Mouse (Mus musculus) testis, postnatal 14 days (tissue): ENCODE data around the gene Sntb2.
"Not testable (repeated sequence)": the region's sequence is repeated elsewhere in the genome, so short reads cannot be mapped to it uniquely, and the experiment has no call there.

Experiments used
- DNase-seq: peaks from one replicate; pipeline ENCODE4 v3.0.0; 2021; ENCODE audit warnings: low spot score

Gene Sntb2

DNA sequence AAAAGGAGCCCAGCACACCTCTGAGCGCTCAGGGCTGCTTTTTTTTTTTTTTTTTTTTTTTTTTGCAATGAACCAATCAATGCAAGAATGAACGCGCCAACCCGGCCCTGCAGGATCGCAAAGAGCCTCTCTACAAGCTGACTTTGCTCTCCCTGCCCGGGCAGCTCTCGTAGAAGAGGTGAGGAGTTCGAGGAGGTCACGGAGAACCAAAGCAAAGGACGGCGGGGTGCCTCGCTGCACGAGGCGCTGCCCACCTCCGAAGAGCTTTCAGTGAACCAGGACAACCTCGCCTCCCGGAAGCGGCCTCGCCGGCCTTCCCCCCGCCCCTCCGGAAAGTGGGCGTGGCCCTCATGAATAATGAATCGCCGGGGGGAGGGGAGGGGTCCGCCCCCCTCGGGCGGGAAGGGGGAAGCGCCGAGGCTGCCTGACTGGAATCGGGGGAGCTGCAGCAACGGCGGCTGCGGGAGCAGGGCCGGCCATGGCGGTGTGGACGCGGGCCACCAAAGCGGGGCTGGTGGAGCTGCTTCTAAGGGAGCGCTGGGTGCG lies at the start of gene Sntb2:
Sntb2 (plus strand) TSS at position 427 of the 546 bp plus-strand sequence.
- peak; percentile 93 for DNase-seq

DNA sequence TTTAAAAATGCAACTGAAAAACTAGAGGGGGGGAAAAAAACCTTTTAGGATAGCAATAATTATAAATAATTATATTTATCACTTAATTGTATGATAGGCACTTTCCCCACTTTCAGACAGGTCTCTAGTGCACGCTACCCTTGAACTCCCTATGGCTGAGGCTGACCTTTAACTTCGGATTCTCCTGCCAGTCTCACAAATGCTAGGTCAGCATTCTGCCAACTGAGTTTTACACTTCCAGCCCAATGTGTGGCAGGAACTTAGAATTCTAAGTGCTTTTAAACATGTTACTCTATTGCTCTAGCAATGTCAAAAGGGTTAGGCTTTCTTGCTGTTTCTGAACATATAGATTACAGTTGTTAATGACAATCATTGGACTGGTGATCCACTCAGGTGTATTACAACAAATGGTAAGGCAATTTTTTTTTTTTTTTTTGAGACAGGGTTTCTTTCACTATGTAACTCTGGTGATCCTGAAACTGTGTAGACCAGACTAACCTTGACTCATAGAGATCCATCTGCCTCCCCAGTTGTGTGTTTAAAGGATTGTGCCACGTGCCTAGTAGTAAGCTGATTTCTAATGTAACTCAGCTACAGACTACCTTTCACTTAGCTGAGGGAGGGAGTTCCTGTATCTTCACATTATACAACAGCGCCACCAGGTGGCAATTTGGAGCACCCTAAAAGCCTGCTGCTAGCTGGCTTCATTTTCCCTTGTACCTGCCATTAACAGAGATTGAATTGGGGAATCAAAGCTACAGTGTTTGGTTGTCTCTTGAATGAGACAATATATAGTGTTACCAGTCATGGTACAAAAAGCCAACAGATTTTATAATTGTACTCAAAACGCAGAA lies 48.0 kb upstream of the Sntb2 start:
- no peak for DNase-seq

DNA sequence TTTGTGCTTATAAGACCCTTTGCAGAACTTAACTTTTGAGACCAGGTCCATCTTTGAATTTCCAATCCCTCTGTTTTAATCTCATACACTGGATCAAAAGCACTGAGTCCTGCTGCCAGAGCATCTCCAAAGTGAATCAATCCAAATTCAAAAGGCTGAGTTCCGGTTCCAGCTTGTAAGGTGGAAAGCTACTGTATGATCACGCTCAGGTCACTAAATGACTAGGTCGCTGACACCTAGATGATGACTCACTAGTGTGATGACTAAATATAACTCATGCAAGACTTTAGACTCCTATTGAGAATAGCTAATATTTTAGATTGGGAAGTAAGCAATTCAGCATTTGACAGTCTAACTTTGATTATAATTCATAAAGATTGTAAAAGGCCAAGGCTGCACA lies 46.7 kb upstream of the Sntb2 start:
- DNase-seq, result no peak

DNA sequence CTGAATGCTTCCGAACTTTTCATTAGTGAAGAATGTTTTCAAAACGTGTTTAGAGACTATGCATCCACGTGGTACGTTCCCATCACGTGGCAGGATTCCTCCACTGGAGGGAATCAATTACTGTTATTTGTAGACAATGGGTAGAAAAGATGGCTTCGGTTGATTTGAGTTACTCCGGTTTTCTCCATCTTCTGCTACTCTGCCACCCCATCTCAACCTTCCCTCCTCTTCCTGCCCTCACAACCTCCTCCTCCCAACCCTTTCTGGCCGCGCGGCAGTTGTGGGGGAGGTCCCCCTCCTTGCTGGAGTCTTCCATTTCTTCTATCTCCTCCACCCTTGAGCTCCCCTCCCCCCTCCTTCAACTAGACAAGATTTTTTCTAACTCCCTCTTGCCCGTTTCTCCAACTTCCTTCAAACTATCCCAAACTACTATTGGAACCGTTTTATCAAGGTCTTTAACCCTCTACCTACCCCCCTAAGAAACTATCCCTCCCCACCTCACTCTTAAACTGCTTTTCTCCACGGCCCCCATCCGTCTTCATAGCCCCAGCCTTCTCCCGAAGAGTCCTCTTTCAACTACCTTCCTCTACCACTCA lies 43.2 kb upstream of the Sntb2 start:
- DNase-seq, result peak; percentile 73

DNA sequence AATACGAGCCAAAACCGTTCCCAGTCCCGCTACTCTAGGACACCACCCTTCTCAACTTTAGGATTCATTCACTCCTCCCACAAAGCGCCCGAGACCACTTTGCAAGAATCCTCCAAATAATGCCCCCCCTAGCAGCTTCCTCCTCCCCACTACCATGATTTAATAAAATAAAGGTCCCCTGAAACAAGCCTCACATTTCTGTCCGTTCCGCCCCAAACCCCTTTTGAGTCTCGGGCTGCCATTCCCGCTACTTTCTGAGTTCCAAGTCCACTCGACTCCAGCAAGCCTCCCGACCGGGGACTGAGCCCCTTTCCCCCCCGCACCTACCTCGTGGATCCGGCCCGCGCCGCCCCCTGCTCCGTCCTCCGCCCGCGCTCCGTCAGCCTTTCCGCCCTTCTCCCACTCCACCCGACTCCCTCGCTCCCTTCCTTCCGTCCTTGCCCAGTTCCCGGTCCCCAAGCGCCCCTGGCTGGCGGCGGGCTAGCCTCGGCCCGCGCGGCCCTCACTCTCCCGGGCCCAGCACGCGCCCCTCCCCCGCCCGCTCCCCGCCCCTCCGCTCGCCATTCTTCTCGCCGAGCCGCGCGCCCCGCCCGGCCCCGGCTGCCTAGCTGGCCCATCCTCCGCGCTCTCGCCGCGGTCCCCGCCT lies 42.6 kb upstream of the Sntb2 start:
- peak; percentile 65 for DNase-seq

DNA sequence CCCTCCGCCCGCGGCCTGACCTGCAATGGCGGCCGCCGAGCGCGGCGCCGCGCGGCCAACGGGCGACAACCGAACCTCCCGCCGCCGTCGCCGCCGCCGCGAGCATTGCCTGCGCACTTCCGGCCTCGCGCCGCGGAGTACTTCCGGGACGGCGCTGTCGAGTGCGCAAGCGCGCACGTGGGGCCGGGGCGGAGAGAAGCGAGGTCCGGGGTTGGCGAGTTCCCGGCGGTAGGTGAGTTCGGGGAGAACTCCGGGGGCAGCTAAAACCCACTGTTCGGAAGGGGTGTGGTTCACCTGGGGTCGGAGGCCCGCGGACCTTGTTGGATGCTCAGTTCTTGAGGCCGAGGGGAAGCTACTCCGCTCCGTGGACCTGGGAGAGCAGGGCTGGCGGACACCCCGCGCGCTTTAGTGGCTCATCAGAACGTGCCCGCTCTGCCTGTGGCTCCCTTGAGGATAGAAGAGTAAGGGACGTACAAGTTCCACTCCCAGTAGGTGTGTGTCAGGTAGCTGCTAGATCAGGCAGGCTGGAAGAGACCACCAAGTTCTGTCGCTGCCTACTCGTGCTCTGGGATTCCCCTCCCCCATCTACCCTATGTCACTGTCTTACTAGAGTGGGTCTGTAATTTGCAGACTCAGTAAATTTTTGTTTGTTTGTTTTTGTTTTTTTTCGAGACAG lies 41.9 kb upstream of the Sntb2 start, which contains the start of gene Utp4:
Utp4 (plus strand) TSS at position 156 of the 676 bp plus-strand sequence.
- peak; percentile 89 for DNase-seq

DNA sequence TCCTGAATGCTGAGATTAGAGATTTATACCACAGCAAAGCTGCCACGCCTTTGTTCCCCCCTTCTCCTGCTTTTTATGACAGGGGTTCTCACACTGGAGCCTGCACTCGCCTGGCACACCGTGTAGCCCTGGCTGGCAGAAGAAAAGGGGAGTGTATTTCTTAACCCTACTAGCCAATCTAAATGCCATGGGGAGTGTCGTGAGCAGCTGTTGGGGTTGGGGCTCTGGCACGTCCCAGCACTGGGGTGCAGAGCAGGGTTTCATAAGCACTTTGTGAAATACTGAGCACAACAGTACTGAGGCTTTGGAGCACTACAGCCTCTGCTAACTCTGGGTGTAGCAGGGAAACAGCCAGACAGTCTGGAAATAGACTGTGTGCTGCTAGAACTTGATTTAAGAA lies 36.1 kb upstream of the Sntb2 start:
- no peak for DNase-seq

DNA sequence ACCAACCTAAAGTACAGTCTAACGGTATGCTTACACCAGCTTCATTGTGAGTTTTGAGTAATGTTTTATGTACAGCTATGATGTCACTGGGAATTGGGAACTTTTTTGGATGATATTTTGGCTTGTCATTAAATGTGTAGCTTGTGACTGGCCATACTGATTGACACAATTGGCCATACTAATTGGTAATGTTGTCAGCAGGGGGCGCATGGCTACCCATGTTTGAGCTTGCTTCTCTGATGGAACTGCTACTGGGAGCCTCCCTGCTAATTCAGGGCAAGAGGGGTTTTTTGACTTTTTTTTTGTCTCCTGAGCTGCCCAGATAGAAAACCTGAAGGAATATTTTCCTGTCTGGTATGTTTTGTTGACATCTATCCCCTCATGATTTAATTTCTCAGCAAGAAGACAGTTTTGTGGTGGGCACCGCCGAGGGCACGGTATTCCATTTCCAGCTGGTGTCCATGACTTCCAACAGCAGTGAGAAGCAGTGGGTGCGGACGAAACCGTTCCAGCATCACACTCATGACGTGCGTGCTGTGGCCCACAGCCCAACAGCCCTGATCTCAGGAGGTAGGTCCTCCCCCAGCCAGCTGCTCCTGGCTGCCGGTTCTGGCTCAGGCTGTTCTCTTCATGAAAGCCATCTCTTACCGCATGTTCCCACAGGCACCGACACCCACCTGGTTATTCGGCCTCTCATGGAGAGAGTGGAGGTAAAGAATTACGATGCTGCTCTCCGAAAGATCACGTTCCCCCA lies 29.6 kb upstream of the Sntb2 start:
- DNase-seq, result no peak

DNA sequence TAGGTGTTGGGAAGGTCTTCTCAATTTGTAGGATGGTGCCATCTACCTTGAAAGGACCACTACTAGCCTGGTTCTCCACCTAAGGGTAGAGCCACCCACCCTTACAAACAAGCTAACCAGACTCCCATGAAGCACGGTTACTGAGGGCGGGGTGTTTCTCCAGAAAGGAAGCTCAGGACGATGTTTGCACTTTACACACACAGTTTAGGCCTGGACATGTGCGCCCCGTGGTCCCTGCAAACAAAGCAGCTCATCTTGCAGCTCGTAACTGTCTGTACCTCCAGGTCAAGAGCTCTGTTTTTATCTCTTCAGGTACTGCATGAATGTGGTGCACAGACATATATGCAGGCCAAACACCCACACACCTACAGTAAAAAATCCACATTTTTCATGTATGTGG lies 28.9 kb upstream of the Sntb2 start:
- DNase-seq, result no peak

DNA sequence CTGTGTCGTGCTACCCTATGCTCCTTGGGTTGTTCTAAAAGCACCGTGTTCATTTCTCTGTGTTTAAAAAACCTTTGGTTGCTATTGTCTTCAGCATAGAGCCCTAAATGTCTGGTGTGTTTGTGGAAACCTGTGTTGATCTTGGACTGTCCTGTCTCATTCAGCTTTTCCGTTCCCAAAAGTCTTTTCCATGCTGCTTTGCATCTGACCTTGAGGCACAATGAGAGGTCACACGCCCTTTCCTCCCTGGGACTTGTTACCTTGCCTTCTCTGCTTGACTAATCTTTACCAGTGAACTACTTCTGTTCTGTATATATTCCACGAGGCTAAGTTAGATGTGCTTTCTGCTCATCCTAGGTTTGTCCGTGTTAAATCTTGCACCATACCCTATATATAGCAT lies 28.1 kb upstream of the Sntb2 start:
- DNase-seq, result no peak

DNA sequence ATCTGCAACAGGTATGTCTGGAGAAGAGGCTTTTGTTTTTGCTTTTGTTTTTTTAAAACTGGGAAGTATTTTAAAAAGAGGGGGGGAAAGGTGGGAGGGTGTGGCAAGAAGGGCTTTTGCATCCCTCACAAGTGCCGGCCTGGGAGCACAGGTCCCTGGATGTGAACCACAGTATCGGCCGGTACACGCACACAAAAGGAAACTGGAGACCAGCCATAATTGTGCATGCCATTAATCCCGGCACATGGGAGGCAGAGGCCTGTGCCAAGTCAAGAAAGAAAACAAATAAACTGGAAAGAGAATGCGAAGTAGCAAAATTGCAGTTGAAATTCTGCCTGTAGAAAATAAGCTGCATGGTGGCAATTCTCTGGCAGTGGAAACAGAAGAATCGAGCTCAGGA lies 27.3 kb upstream of the Sntb2 start:
- no peak for DNase-seq

DNA sequence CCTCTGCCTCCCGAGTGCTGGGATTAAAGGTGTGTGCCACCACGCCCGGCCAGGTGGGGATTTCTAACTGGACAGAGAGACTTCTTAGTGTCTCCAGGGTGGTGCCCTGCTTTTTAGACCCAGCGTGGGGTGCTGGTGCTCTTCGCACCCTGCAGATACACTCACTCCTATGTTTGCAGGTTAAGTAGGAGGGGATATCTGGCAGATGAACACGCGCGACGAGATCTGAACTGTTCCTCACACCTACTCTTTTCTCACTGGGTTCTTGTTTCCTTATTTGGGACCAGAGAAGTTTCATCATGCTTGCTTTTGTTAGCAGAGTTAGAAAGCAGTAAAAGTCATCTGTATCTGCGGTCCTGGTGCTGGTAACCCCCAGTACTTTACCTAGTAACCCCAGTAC lies 21.9 kb upstream of the Sntb2 start:
- no peak for DNase-seq

DNA sequence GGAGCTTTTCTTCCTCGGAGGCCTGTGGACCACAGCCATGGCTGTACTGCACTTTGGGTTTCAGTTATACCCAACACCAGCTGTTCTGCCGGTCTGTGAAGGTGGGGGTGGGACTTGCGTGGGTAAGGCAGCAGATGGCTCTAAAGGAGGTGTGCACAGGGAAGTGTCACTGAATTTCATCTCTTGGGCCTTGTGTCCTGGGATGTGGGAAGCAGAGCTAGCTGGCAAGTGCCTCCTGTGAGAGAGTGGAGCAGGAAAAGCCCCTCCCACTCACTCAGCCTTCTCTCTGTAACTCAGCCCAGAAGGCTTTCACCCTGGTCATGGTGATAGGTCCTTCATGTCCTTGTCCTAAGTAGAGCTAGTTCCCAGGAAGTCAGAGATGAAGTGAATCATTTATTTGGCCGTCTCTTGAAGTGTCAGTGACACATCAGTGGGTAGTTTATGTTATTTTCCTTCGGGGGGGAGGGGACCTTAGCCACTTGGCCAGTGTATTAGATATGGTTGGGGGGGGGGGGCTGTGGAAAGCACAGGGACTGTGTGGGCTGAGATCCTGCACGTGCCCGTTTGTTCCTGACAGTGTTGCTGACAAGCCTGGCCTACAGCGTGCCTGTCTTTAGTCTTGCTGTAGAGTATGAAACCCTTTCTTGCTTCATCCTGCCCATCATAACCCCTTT lies 15.7 kb upstream of the Sntb2 start:
- DNase-seq, result no peak

DNA sequence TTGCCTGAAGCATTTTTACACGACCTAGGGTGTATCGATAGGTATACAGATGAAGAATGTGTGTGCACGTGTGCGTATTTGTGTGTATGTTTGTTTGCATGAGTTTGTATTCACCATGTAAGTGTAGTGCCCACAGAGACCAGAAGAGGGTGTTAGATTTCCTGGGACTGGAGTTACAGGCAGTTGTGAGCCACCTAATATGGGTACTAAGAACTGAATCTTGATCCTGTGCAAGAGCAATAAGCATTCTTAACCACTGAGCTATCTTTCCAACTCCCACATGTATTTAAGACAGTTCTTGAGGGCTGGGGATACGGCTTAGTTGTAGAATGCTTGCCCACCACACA lies 15.2 kb upstream of the Sntb2 start:
- no peak for DNase-seq

DNA sequence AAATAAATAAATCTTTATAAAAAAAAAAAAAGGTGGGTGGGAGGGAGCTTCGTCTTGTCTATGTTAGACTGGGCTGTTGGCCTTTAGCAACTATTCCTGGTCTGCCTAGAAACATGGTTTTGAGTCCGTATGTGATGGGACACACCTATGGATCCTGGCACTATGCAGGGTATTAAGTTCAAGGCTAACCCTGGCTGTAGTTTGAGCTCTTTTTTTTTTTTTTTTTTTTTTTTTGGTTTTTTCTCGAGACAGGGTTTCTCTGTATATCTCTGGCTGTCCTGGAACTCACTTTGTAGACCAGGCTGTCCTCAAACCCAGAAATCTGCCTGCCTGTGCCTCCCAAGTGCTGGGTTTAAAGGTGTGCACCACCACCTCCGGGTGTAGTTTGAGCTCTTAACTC lies 11.5 kb upstream of the Sntb2 start:
- no peak for DNase-seq

DNA sequence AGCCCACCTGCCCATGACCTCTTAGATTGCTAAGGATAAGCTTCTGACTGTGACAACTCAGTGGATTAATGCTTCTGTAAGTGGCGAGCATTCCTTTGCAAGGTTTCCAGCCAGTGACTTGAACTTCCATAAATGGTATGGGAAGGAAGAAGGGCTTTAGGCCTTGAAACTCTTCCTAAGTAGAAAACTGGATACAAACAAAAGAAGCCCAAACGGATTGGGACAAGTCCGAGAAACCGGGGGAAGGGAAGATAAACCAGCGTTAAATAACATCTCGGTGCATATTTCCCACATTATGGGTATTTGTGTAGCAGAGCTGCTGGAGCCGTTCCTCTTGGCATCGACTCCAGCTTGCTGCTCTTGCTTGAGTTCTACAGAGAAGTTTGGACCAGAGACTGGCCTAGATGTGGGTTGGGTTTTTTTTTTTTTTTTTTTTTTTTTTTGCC lies 10.6 kb upstream of the Sntb2 start:
- no peak for DNase-seq

DNA sequence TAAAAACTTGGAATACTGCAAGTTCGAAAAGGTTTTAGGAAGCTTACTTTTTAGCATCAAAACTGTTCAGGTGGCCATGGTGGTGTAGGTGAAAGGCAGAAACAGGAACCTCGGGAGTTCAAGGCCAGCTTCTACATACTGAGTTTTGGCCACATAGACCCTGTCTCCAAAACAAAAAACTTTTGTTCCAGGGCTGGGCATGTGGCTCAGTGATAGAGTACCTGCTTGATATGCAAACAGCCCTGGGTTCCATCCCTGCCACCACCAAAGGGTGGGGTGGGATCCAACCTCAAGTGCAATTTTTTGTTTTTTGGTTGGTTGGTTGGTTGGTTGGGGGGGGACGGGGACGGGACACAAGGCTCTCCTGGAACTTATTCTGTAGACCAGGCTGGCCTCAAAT lies 10.1 kb upstream of the Sntb2 start:
- no peak for DNase-seq

DNA sequence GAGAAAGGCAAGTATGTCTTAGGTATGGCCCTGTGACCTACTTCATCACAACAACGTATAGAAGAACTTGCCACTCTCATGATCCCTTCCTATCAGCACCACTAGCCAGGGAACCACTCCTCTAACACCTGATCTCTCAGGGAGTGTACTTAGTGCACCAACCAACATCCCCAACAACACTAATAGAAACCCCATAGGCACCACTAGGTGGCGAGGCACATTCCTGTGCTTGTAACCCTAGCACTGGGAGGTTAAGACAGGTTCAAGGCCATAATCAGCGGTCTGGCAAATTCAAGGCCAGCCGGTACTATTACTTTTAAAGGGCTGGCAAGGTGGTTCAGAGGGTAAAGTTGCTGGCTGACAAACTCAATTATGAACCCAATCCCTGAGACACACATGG lies 8.3 kb upstream of the Sntb2 start:
- DNase-seq, result no peak

DNA sequence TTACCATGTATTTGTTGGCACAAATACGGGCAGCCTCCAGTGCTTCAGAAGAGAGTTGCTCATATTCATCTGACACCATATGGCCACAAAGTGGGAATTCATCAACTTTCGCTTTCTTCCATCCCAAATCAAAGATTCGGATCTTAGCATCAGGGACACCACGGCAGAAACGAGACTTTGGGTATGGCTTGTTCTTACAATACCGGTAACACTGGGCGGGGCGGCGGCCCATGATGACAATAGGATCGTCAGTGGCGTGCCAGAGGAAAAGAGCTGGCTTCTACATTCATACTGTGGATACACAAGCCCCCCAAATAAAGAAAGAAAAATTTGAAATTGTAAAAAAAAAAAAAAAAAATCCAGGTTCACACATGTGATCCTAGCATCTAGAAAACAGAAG lies 7.4 kb upstream of the Sntb2 start:
- not testable (repeated sequence) for DNase-seq

DNA sequence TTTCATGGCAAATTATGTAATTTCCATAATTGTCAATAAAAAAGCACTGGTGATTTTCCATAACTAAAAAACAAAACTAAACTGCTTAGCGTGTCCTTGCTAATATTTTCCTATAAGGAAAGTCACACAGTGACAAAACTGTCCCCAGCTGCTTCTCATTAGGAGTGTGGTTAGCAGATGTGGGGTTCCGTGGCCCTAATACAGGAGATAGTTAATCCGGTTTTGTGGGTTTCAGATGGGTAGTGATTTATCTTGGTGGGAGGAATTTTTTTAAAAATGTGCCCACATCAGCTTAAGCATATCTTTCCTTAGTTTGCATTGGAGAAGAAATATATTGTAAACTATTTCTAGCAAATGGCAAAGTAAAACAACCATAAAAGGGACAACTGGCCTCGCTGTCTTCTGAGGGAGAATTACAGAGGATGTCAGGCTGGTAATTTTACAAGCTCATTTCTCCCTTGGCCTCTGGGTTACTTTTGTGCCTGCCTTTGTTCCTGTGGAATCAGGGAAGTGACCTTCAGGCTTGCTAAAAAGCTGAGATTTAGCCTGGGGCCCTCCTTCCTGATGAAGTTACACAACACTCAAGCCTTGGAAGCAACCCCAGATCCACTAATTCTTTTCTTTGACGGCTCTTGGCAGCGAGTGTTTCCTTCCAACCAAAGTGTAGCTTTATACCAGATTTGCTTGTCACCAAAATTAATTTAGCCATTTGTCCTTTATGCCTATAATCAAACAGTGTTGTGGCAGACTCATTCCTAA lies 6.2 kb upstream of the Sntb2 start:
- peak; percentile 67 for DNase-seq
